In the genomic region with DNA sequence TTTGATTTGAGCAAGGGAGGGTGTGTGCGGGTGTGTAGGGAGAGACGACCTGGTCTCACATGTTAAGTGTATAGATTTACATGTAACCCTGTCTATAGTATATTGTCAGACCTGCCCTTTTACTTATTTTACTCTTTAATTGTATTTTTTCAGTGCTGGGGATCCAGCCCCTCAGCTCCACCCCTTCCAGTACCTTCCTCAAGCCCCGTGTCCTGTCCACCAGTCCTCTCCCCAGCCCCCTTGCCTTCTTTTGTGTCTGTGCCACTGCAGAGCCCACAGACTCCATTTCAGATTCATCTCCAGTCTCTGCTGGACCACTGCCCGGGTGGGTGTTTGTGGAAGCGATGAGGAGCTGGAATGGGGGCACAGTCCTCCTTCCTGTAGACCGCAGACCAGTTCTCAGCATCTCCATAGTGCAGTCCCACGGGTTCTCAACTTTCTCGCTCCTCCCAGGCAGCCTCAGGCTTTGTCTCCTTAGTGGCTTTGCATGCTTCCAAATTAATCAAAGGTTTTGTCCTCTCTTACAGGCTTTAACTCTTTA, we compare ENCODE assay signal across 8 mouse cellular contexts. TPM values are rescaled to one million over a fixed set of nuclear protein-coding genes. Genes with fewer than 3 reads are reported as not detected.
A peak's percentile ranks its signal among the peaks of the same experiment; 100 is the strongest.
DNase-seq lines count a peak whose midpoint lies in the region; ATAC-seq and TF ChIP-seq lines count a peak whose summit lies in the region.

No protein-coding gene starts in this region.

- no peak for TF ChIP-seq EP300 in lung, postnatal 0 days (IDR thresholded peaks at IDR 0.05)

- no peak for TF ChIP-seq CTCF in gastrocnemius, adult 2 months (IDR thresholded peaks at IDR 0.05)
- TF ChIP-seq CTCF in lung, postnatal 0 days (IDR thresholded peaks at IDR 0.05): no peak

- H3K27ac ChIP-seq in gastrocnemius, adult 2 months: peak overlapping the region; percentile 86
- H3K27ac ChIP-seq in lung, embryonic 16.5 days (ENCODE audit: low read length): peak overlapping the region; percentile 37; the same call in 1 of the 2 replicates
- no peak overlapping the region for H3K27ac ChIP-seq in lung, postnatal 0 days (ENCODE audit: low read length)
- H3K27ac ChIP-seq in hindbrain, embryonic 14.5 days: peak overlapping the region; percentile 86
- H3K27ac ChIP-seq in neural tube, embryonic 14.5 days (ENCODE audit: low read depth, low read length): peak overlapping the region; percentile 78

- H3K36me3 ChIP-seq in lung, embryonic 16.5 days (ENCODE audit: control insufficient read depth, insufficient read depth, low read length): no peaks in the 10 kb centered on the region
- no peaks in the 10 kb centered on the region for H3K36me3 ChIP-seq in lung, postnatal 0 days (ENCODE audit: insufficient read depth, low read length)
- no peaks in the 10 kb centered on the region for H3K36me3 ChIP-seq in hindbrain, embryonic 14.5 days (replicated peaks; ENCODE audit: control insufficient read depth, insufficient read depth)
- H3K36me3 ChIP-seq in neural tube, embryonic 14.5 days (ENCODE audit: control insufficient read depth, insufficient read depth, low read length): no peaks in the 10 kb centered on the region

- H3K9ac ChIP-seq in lung, embryonic 16.5 days (ENCODE audit: low read length): no peak overlapping the region
- no peak overlapping the region for H3K9ac ChIP-seq in lung, postnatal 0 days (replicated peaks; ENCODE audit: low read depth)
- H3K9ac ChIP-seq in hindbrain, embryonic 14.5 days: 0 out of 2 replicates have a peak overlapping the region, but pooled peaks have one; percentile 24
- H3K9ac ChIP-seq in neural tube, embryonic 14.5 days (replicated peaks; ENCODE audit: low read depth, low read length): no peak overlapping the region

- H3K9me3 ChIP-seq in lung, embryonic 16.5 days (ENCODE audit: control insufficient read depth, low read length): no peaks in the 10 kb centered on the region
- H3K9me3 ChIP-seq in lung, postnatal 0 days (ENCODE audit: low read length): no peaks in the 10 kb centered on the region
- H3K9me3 ChIP-seq in hindbrain, embryonic 14.5 days (ENCODE audit: control insufficient read depth, low read length): no peaks in the 10 kb centered on the region
- H3K9me3 ChIP-seq in neural tube, embryonic 14.5 days (ENCODE audit: control insufficient read depth, low read length): no peaks in the 10 kb centered on the region

- WGBS in lung, embryonic 16.5 days: 31% methylated on average over 8 of the region's 8 CpGs
- WGBS in lung, postnatal 0 days: 42% methylated on average over 8 of the region's 8 CpGs
- WGBS in hindbrain, embryonic 14.5 days: 23% methylated on average over 8 of the region's 8 CpGs
- 28% methylated on average over 8 of the region's 8 CpGs for WGBS in neural tube, embryonic 14.5 days

- H3K4me2 ChIP-seq in lung, embryonic 16.5 days (ENCODE audit: low read depth, low read length): no peak overlapping the region
- no peak overlapping the region for H3K4me2 ChIP-seq in lung, postnatal 0 days (replicated peaks; ENCODE audit: low read depth, low read length)
- H3K4me2 ChIP-seq in hindbrain, embryonic 14.5 days (replicated peaks): no peak overlapping the region
- H3K4me2 ChIP-seq in neural tube, embryonic 14.5 days (ENCODE audit: low read depth, low read length): no peak overlapping the region

- no peak for DNase-seq in gastrocnemius, adult 2 months
- no peak for DNase-seq in gastrocnemius, adult 8-10 months (ENCODE audit: low spot score in 2 of 2)
- DNase-seq in lung, postnatal 0 days (ENCODE audit: low spot score): no peak
- no peak for DNase-seq in hindbrain, embryonic 14.5 days (ENCODE audit: low spot score)
- DNase-seq in left cerebral cortex, postnatal 10 days (ENCODE audit: extremely low spot score in 1 of 2, low spot score in 2 of 2): no peak
- no peak for DNase-seq in ovary, adult 18-20 months (ENCODE audit: low spot score)

- ATAC-seq in lung, embryonic 16.5 days (ENCODE audit: low read depth): no peak
- no peak for ATAC-seq in lung, postnatal 0 days
- ATAC-seq in hindbrain, embryonic 14.5 days (ENCODE audit: low FRiP score): no peak
- ATAC-seq in neural tube, embryonic 14.5 days (ENCODE audit: low read depth): peak; percentile 26; the same call in 1 of the 2 replicates

- intact Hi-C loops in gastrocnemius, adult 2 months (cut with DNase I): no loop called here
- intact Hi-C loops in left cerebral cortex, postnatal 10 days (cut with DNase I): no loop called here

- H3K4me1 ChIP-seq in lung, embryonic 16.5 days (replicated peaks; ENCODE audit: control insufficient read depth, insufficient read depth, low read length): peaks cover 46% of the 10 kb centered on the region
- peaks cover 22% of the 10 kb centered on the region for H3K4me1 ChIP-seq in lung, postnatal 0 days (ENCODE audit: insufficient read depth, low read depth, low read length)
- H3K4me1 ChIP-seq in hindbrain, embryonic 14.5 days (replicated peaks; ENCODE audit: control insufficient read depth, insufficient read depth, low read length): peaks cover 50% of the 10 kb centered on the region
- peaks cover 27% of the 10 kb centered on the region for H3K4me1 ChIP-seq in neural tube, embryonic 14.5 days (ENCODE audit: control insufficient read depth, insufficient read depth, low read length)

- H3K4me3 ChIP-seq in gastrocnemius, adult 2 months: no peak overlapping the region
- no peak overlapping the region for H3K4me3 ChIP-seq in lung, embryonic 16.5 days (ENCODE audit: low read length)
- no peak overlapping the region for H3K4me3 ChIP-seq in lung, postnatal 0 days (ENCODE audit: low read depth, low read length)
- no peak overlapping the region for H3K4me3 ChIP-seq in hindbrain, embryonic 14.5 days (replicated peaks; ENCODE audit: low read length)
- no peak overlapping the region for H3K4me3 ChIP-seq in neural tube, embryonic 14.5 days (ENCODE audit: low read depth, low read length)

- no peaks in the 10 kb centered on the region for H3K27me3 ChIP-seq in lung, embryonic 16.5 days (ENCODE audit: control insufficient read depth, insufficient read depth, low read depth, low read length)
- no peaks in the 10 kb centered on the region for H3K27me3 ChIP-seq in lung, postnatal 0 days (replicated peaks; ENCODE audit: insufficient read depth, low read length)
- H3K27me3 ChIP-seq in hindbrain, embryonic 14.5 days (ENCODE audit: control insufficient read depth, insufficient read depth, low read length): no peaks in the 10 kb centered on the region
- no peaks in the 10 kb centered on the region for H3K27me3 ChIP-seq in neural tube, embryonic 14.5 days (ENCODE audit: control insufficient read depth, insufficient read depth, low read length)

RNA-seq across cellular contexts. Expression of gene Trak1, which starts 37.1 kb away (rescaled TPM):
- total RNA-seq in gastrocnemius, adult 2 months (2021): 100 to 1,000 TPM; 156 to 204 TPM
- total RNA-seq in gastrocnemius, adult 8-10 months (2022): 100 to 1,000 TPM; 133 to 200 (median 169) TPM
- polyA plus RNA-seq in lung, embryonic 16.5 days (2015; fragmentation: Nextera tagmentation; extraction: Ambion mirVana): 27.1 and 29.2 TPM in 2 replicates
- polyA plus RNA-seq in lung, postnatal 0 days (2015; fragmentation: Nextera tagmentation; extraction: Ambion mirVana): 27.1 and 28.6 TPM in 2 replicates
- 63.0 and 65.9 TPM in 2 replicates for polyA plus RNA-seq in hindbrain, embryonic 14.5 days (2014; fragmentation: Nextera tagmentation; extraction: Ambion mirVana)
- 58.6 and 60.0 TPM in 2 replicates for polyA plus RNA-seq in neural tube, embryonic 14.5 days (2014; fragmentation: Nextera tagmentation; extraction: Ambion mirVana)
- 100 to 1,000 TPM; 213 to 215 TPM for total RNA-seq in left cerebral cortex, postnatal 10 days (2021)

RNA-seq across cellular contexts. Expression of gene Ulk4, which starts 57.4 kb away (rescaled TPM):
- total RNA-seq in gastrocnemius, adult 2 months (2021): under 1 TPM; 0.11 to 0.36 TPM
- total RNA-seq in gastrocnemius, adult 8-10 months (2022): under 1 TPM in 1 of 4 experiments, not detected in 3; 0.44 TPM
- polyA plus RNA-seq in lung, embryonic 16.5 days (2015; fragmentation: Nextera tagmentation; extraction: Ambion mirVana): 147 and 155 TPM in 2 replicates
- polyA plus RNA-seq in lung, postnatal 0 days (2015; fragmentation: Nextera tagmentation; extraction: Ambion mirVana): 117 and 122 TPM in 2 replicates
- 50.0 and 65.6 TPM in 2 replicates for polyA plus RNA-seq in hindbrain, embryonic 14.5 days (2014; fragmentation: Nextera tagmentation; extraction: Ambion mirVana)
- polyA plus RNA-seq in neural tube, embryonic 14.5 days (2014; fragmentation: Nextera tagmentation; extraction: Ambion mirVana): 65.5 and 86.7 TPM in 2 replicates
- total RNA-seq in left cerebral cortex, postnatal 10 days (2021): 1 to 10 TPM; 7.2 to 7.5 TPM
